Mouse (Mus musculus) heart, adult 2 months (tissue): Measurements from ENCODE around the gene Wars2.

ENCODE experiments used
- CTCF ChIP-seq: fragments of 200-600 bp; IDR thresholded peaks from 2 replicates; pipeline ENCODE4 v1.8.1; 2022; ENCODE audit warnings: antibody characterized with exemption, mild to moderate bottlenecking, moderate library complexity
- POLR2A ChIP-seq: fragments of 200-500 bp; IDR thresholded peaks from 2 replicates; pipeline ENCODE4 v1.6.1; 2011; ENCODE audit warnings: mild to moderate bottlenecking, low read depth, low read length, control low read depth; ENCODE audit not compliant: insufficient read depth

GRCm38 (mm10) chr3:99266752-99267303 is 126.0 kb downstream of the Wars2 start:
- no peak for TF ChIP-seq CTCF
- TF ChIP-seq POLR2A = no peak
